Mouse (Mus musculus) myocyte (in vitro differentiated cells): ENCODE data around the gene Mrpl14.

Source experiments
- MAX ChIP-seq: IDR thresholded peaks from one replicate; pipeline ENCODE4 v1.6.1; 2011; ENCODE audit warnings: low read depth, mild to moderate bottlenecking, control low read depth
- MYOD1 ChIP-seq, 3 experiments: IDR thresholded peaks; one replicate each; pipeline ENCODE4 v1.6.1; 2011; ENCODE audit warnings: control low read depth in 2 of 3, low read depth in 2 of 3, mild to moderate bottlenecking in 2 of 3, moderate library complexity in 1 of 3; ENCODE audit not compliant: insufficient read length in 2 of 3, control insufficient read depth in 1 of 3
- MYOG ChIP-seq, 3 experiments: IDR thresholded peaks; one replicate each; pipeline ENCODE4 v1.6.1; 2011; ENCODE audit warnings: control low read depth in 2 of 3, low read depth in 2 of 3, mild to moderate bottlenecking in 2 of 3; ENCODE audit not compliant: insufficient read length in 2 of 3, control insufficient read depth in 1 of 3, insufficient read depth in 1 of 3
- POLR2A ChIP-seq: IDR thresholded peaks from one replicate; pipeline ENCODE4 v1.6.1; 2011; ENCODE audit warnings: low read depth, mild to moderate bottlenecking, control low read depth, moderate library complexity; ENCODE audit not compliant: insufficient read length

DNA sequence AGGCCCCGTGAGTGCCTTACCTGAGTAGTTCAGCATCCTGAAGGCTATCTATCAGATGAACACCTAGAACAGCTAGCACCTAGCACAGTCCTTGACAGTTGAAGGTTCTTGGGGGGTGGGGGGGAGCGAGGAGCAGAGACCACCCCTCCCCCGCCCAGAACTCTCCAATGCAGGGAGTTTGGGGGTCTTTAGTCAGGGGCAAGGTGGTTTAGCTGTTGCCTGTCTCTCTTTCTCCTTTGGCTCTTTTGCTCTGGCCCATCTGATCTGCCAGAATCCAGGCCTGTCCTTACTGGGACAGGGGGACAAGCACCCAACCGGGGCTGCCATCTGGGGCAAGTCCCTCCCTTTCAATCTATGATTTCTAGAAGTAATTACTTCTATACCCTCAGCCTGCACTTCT, 26.9 kb upstream of the Mrpl14 start, which contains the start of gene Capn11:
- TF ChIP-seq MYOD1 (IDR thresholded peaks at IDR 0.05; ENCODE audit: control insufficient read depth in 1 of 3, insufficient read length in 2 of 3, low read depth in 2 of 3) (no peak), POLR2A (no peak), MYOG (IDR thresholded peaks at IDR 0.05; ENCODE audit: control insufficient read depth in 1 of 3, insufficient read depth in 1 of 3, insufficient read length in 2 of 3, low read depth in 2 of 3) (no peak), MAX (no peak)
